Mouse (Mus musculus): ENCODE results near the gene Nop9.

The Nop9 gene

GRCm38 (mm10) chr14:55730116-55730515 is 15.4 kb upstream of the Nop9 start:
- no peak for DNase-seq

DNA sequence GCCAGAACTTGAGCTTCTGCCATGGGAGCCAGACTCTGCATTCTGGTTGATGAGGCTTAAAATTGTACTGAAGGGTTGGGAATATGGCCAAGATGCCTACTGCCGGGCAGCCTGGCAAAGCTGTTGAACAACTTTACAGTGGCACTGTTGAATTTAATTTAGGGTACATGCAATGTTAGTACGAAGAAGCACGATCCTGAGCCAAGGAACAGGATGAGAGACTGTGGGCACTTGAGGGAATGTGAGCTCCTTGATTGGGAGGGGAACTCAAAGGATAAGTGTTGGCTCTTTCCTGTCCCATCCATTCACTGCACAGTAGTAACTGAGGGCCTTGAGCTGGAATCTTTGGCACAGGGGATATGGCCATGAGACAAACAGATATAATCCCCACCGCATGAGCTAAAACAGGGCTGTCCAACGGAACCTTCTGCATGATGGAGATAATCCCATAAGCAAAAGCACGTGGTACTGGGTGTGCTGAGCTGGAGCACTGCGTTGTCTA is 14.9 kb upstream of the Nop9 start:
- DNase-seq, result no peak

DNA sequence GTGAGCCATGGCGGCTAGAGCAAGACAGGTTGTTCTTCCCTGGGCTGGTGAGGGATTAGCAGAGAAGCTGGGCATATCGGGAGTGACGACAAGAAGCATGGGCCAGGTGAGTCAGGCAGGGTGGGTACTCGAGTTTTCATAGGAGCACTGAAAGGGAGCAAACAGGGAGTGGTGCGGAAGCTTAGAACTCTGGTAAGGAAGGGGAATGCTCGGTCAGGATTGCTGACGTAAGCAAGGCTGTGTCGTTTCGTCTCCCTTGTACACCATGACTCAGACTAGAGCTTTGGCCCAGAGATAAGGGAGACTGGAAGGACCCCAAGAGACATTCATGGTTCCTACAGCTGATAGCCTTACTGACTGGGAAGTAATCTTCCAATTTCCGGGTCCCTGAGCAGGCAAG is 11.6 kb upstream of the Nop9 start:
- no peak for DNase-seq

DNA sequence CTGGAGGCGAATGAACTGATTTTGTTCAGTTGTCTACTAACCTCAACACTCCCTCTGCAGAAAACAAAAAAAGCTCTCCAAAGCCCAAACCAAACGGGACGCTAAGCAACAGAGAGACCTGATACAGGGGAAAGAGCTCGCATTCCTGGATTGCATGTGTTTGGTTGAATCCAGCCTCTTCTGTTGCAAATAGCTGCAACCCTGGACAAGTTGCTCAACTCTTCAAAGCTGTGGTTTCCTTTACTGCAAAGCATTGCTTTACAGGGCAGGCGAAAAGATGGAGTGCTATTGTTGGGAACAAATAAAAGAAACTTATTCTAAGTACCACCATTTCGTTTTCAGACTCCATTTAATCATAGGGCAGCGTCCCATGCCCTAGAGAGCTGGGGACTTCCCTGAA is 10.6 kb upstream of the Nop9 start:
- DNase-seq, result no peak

GRCm38 (mm10) chr14:55735334-55735733 is 10.2 kb upstream of the Nop9 start:
- no peak for DNase-seq

DNA sequence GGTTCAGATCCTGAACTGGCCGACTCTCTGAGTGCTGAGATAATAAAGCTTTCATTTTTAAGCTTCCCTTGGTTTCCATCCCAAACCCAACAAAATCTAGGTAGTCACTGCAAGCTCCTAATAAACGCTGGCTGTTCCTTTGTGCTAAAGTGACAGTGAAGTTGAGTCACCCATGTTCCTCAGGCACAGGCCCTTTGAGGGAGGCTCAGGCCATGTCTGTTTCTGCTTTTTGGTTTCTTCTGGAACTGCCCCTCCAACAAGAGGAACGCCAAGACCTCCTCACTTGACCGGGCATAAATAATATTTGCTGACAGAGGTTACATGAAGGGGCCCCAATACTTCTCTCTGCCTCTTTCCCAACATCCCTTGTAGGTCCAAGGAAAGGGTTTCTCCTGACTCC is 9.7 kb upstream of the Nop9 start:
- no peak for DNase-seq

- DNase-seq, result no peak
These were observed 8.3 kb upstream of the Nop9 start for GRCm38 (mm10) chr14:55737086-55737687.

DNA sequence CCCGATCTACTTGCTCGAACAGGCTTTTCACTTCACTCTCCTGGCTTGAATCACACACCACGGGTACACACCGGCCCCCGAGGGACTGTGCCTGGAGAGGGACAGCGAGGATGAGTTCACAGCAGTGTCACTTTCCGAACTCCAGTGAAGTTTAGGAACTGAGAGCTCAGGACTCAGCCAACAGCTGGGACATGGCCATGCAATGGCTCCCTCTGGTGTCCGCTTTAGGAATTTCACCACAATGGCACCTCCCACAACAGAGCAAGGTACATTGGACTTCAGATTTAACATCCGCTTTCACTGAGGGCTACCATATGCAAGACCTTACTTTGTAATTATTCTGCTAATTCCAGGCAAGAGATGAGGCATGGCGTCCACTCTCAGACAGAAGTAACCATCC is 1.8 kb upstream of the Nop9 start:
- peak; percentile 83 to 91 for DNase-seq

DNA sequence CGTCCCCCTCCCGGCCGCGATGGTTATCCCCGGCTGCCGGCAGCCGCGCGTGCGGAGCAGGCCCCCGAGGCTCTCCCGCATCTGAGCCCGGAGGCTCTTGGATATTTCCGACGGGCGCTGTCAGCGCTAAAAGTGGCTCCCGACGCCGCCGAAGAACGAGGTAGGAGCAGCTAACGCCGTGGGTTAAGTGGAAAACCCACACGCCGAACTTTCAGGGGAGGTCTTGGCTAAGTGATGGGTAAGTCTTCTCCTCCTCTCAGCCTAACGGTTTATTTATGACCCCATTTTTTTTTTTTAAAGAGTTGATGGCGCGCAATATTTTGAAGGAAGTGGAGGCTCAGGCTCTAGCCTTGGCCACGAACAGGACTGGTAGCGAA is 356 bp downstream of the Nop9 start:
- no peak for DNase-seq

DNA sequence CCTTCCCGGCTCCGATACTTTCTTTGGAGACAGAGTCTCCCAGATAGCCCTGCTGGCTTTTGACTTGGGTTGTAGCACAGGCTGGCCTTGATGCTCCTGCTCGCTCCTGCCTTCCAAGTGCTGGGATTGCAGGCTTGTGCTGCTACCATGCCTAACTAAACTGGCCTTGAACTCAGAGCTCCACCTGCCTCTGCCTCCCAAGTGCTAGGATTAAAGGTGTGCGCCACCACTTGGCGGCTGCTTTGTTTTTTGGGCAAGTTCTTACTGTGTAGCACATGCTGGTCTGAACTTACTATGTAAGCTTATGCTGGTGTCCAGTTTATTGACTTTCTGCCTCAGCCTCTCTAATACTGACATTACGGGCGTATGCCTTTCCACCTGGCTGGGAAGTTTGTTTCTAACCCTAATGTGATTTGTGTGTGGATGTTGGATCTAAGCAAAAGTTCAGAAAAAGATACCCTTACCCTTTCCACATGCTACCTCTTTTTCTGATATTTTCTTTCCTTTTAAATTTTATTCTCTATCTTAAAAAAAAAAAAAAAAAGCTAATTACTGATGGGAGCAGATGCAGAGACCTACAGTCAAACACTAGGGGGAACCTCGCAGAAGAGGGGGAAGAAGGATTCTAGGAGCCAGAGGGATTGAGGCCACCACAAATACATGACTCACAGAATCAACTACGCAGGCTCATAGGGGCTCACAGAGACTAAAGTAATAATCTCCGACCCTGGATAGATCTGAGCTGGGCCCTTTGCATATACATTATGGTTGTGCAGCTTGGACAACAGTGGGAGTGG is 1.8 kb downstream of the Nop9 start:
- DNase-seq, result no peak

DNA sequence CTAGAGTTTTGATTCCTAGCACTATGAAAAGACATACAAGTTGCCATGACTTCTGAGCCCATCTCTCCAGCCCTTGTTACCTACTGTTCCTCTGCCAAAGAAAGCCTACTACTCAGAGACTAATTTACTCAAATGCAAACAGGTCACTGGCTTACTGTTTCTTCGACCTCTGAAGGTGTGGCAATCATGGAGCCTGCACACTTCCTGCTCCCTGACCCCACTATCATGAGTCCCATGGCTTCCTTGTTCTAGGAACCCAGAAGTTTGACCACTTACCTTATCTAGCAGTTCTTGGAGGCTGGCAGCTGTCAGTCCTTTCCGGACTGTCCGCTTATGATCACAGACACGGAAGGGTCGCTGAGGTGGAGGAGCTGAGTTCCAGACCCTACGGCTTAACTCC is 12.1 kb downstream of the Nop9 start:
- DNase-seq, result no peak

- DNase-seq, result peak in 1 of 2 experiments; percentile 65
These were observed 12.9 kb downstream of the Nop9 start, which contains the start of gene Cideb for GRCm38 (mm10) chr14:55758363-55758784. Gene Cideb (minus strand): TSS chr14:55758458.

GRCm38 (mm10) chr14:55760156-55760555 is 14.7 kb downstream of the Nop9 start:
- peak; percentile 84 to 90 for DNase-seq

- DNase-seq, result no peak
These were observed 15.7 kb downstream of the Nop9 start, which contains the start of gene Ltb4r2 for GRCm38 (mm10) chr14:55761163-55761562. Gene Ltb4r2 (plus strand): TSS chr14:55761428.

- DNase-seq, result peak; percentile 73 to 77
These were observed 16.7 kb downstream of the Nop9 start for GRCm38 (mm10) chr14:55762001-55762821.

DNA sequence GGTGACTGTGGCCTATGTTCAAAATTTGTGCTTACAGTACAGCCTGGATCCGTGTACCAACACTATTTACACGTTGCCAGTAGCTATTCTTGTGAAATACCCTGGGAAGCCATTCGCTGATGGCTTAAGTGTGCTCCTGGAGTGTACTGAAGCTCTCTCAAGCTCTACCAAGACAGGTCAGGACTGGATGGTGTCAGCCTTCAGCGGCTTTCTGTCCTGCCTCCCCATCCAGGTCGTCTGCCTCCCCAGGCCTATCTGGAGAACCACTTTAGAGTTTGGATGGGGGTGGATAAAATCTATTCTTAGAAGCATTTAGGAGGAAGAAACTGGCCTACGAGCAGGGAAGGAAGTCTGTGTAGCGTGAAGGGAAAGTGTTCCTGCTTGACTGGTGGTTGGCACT is 17.7 kb downstream of the Nop9 start:
- peak; percentile 55 to 70 for DNase-seq

DNA sequence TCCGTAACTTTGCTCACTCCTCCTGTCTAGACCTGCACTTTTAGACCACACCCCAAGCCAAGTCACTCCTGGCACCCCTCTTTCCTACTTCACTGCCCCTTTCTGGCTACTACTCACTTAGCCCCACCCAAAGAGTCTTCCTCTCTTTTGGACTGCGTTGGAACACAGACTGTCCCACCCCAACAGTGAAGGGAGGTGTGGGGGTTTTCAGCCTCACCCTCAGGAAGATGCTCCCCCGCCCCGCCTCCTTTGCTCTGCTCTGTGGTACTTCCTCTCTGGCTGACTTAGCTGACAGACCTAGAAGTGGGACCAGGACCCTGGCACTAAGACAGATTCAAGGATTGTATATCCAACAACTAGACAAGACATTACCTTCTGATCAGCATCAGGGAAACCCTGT is 20.2 kb downstream of the Nop9 start, which contains the start of gene Ltb4r1:
TSS of gene Ltb4r1 (plus strand) at position 267 of the 400 bp plus-strand sequence.
- peak in 1 of 2 experiments; percentile 26 for DNase-seq

GRCm38 (mm10) chr14:55767519-55768414 is 22.3 kb downstream of the Nop9 start:
- DNase-seq, result peak; percentile 79 to 81

GRCm38 (mm10) chr14:55768555-55768954 is 23.1 kb downstream of the Nop9 start:
- no peak for DNase-seq

DNA sequence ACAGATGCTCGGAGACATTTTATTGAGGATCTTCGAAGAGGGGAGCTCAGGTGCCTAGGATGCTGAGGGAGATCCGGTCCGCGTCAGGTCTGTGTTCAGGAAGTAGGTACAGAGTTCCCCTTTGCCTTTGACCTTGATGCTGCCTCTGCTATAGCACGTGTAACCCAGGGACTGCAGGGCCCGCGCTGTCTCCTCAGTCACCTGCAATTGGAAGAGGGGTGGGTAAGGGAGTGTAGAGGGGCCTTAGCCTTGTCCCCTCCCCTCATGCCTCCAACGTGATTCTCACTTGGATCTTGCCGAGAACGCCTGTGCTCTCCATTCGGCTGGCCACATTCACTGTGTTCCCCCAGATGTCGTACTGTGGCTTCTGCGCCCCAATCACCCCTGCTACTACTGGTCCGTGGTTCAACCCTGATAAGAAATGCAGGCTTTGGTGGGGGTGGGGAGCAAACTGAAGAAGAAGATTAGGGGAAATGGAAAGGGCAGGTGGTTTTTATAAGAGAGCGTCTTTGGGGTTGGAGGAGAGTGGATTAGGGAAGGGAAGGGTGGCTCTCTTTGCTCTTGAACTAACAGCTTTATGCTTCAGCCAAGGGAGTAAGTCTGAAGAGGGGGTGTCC is 23.7 kb downstream of the Nop9 start:
- no peak for DNase-seq

- DNase-seq, result peak in 1 of 2 experiments; percentile 18
These were observed 31.2 kb downstream of the Nop9 start for GRCm38 (mm10) chr14:55776711-55777110.

DNA sequence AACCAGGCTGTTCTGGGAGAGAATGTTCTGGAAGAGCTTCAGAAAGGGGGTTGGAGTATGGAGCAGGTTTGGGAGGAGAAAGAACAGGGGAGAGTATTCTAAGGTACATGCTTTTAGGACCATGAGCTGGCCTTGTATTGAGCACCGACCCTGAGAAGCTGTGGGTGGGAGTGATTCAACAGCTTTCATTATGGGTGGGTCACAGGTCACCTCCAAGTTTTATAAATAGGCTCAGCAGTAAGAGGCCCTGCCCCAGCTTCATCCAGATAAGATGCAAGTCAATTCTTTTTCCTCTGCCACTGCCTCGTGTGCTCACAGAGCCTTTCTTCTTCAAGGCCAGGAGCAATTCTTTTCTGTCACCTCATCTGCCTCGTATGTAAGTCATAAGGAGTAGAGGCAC is 31.7 kb downstream of the Nop9 start:
- DNase-seq, result peak in 1 of 2 experiments; percentile 8
